Mouse (Mus musculus) spleen, postnatal 36 days (tissue): ENCODE measurements around the gene Alox5.
"Not testable (repeated sequence)": the region's sequence is repeated elsewhere in the genome, so short reads cannot be mapped to it uniquely, and the experiment has no call there.

Experiments used
- DNase-seq, 2 experiments: peaks; one replicate each; pipeline ENCODE4 v3.0.0; 2022; ENCODE audit warnings: low spot score in 2 of 2, mixed read lengths in 1 of 2

Alox5 gene

GRCm38 (mm10) chr6:116460544-116461283 lies at the start of gene Alox5:
Alox5 (minus strand) TSS chr6:116461178.
- DNase-seq, result no peak

GRCm38 (mm10) chr6:116506302-116507003 lies 45.5 kb upstream of the Alox5 start, which contains the start of gene Olfr212:
Olfr212 (plus strand) TSS chr6:116506516.
- DNase-seq, result not testable (repeated sequence)

GRCm38 (mm10) chr6:116495960-116496359 lies 35.0 kb upstream of the Alox5 start:
- DNase-seq, result no peak

- DNase-seq, result no peak
Measured at GRCm38 (mm10) chr6:116493742-116494141, 32.8 kb upstream of the Alox5 start.

- DNase-seq, result no peak
Measured at GRCm38 (mm10) chr6:116488791-116489190, 27.8 kb upstream of the Alox5 start, which contains the start of gene Olfr211. Olfr211 (plus strand) TSS chr6:116489091.

- DNase-seq, result no peak
Measured at GRCm38 (mm10) chr6:116486833-116487232, 25.9 kb upstream of the Alox5 start.

- no peak for DNase-seq
Measured at GRCm38 (mm10) chr6:116485081-116485480, 24.1 kb upstream of the Alox5 start.

GRCm38 (mm10) chr6:116468081-116468480 lies 7.1 kb upstream of the Alox5 start:
- DNase-seq, result no peak

- DNase-seq, result no peak
Measured at GRCm38 (mm10) chr6:116459232-116459631, 1.7 kb downstream of the Alox5 start.

GRCm38 (mm10) chr6:116458728-116459127 lies 2.2 kb downstream of the Alox5 start:
- DNase-seq, result peak in 1 of 2 experiments; percentile 10

- no peak for DNase-seq
Measured at GRCm38 (mm10) chr6:116456482-116456881, 4.5 kb downstream of the Alox5 start.

GRCm38 (mm10) chr6:116455781-116456180 lies 5.2 kb downstream of the Alox5 start:
- peak in 1 of 2 experiments; percentile 27 for DNase-seq

GRCm38 (mm10) chr6:116440849-116441248 lies 20.1 kb downstream of the Alox5 start:
- DNase-seq, result no peak

GRCm38 (mm10) chr6:116440447-116440846 lies 20.5 kb downstream of the Alox5 start:
- DNase-seq, result no peak

- DNase-seq, result no peak
Measured at GRCm38 (mm10) chr6:116439531-116439930, 21.4 kb downstream of the Alox5 start.

- no peak for DNase-seq
Measured at GRCm38 (mm10) chr6:116438864-116439263, 22.1 kb downstream of the Alox5 start.

- no peak for DNase-seq
Measured at GRCm38 (mm10) chr6:116428282-116428681, 32.7 kb downstream of the Alox5 start.

- DNase-seq, result no peak
Measured at GRCm38 (mm10) chr6:116427552-116427951, 33.4 kb downstream of the Alox5 start.

- no peak for DNase-seq
Measured at GRCm38 (mm10) chr6:116423664-116424063, 37.3 kb downstream of the Alox5 start.

GRCm38 (mm10) chr6:116422991-116423390 lies 38.0 kb downstream of the Alox5 start:
- DNase-seq, result no peak

- DNase-seq, result no peak
Measured at GRCm38 (mm10) chr6:116420271-116420670, 40.7 kb downstream of the Alox5 start.

- no peak for DNase-seq
Measured at GRCm38 (mm10) chr6:116419699-116420098, 41.3 kb downstream of the Alox5 start.

GRCm38 (mm10) chr6:116418487-116418886 lies 42.5 kb downstream of the Alox5 start:
- no peak for DNase-seq
